Mouse (Mus musculus): ENCODE measurements at regions not wholly inside any gene's neighbourhood (a gene's known extent, or its start where the extent isn't known, plus 50 kb on each side); places are given as distances from the start of the nearest gene placed in this dataset.

- DNase-seq = no peak
Observed at GRCm38 (mm10) chr3:52158788-52159260, 53.9 kb upstream of the Maml3 start.

GRCm38 (mm10) chr3:52161688-52162087, 56.8 kb upstream of the Maml3 start:
- no peak for DNase-seq

DNA sequence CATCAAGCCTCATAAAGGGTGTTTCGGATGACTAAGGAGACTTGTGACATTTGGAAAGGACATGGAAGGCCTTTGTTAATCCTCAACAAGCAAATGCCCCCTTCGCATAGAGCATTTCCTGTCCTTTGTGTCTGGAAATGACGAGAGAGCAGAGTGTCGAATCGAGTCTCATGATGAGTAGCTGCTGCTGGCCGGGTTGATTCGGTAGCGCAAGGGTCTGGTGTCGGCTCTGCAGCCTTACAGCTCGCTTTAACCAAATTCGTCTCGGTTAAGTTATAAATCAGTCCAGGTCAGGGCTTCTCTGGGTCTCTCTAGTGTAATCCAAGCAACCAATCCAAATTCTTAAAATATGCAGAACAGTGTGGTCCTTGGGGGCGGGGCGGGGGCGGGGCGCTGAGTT, 59.1 kb upstream of the Maml3 start:
- no peak for DNase-seq

DNA sequence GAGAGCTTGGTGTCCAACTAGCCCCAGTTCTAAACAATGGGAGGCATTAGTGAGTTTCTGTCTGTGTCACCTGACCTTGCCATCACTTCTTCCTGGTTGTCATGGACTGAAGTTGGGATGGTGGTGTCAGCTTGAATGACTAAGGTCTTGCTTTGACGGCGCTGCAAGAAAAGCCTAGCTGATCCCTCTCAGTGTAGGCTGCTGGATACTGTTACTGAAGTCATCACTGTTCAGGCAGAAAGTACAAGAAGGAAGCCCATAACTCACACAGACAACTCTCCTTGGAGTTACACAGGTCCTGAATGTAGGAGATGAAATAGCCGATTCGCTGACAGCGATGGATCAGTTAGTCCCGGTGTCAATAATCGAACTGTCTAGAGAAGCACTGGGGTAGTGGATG, 62.5 kb upstream of the Maml3 start:
- DNase-seq = no peak

DNA sequence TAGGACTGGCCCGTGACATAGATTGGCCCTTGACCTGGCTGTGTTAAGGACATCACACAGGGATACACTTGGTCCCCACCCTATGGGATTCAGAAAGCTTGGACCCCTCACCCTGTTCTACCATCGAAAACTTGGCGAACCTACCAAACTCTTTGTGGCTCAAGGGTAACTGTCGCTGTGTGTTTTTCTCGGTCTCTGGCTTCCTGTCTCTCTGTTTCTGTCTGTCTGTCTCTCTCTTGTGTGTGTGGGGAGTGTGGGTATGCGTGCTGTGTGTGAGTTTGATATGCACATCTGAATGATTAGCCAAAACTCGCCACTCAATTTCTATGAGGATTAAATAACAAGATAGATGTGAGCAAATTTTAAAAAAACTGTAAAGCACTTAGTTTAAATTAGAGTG, 66.0 kb upstream of the Maml3 start:
- no peak for DNase-seq

DNA sequence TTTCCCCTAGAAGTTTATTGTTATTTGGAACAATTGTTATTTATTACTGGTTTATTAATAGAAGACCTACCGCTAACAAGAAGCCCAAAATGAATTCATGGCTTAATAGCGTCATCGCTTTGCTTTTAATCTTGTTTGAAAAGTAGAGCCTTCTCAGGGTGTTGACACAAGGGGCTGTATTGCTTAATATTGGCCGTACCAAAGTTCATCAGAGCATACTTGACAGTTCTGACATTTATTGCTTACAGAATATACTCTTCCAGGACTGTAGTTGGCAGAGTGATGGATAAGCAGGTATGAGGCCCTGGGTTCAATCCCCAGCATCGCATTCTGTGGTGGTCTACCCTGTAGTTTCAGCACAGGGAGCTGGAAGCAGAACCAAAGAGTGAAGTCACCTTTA, 66.4 kb upstream of the Maml3 start:
- DNase-seq = no peak

DNA sequence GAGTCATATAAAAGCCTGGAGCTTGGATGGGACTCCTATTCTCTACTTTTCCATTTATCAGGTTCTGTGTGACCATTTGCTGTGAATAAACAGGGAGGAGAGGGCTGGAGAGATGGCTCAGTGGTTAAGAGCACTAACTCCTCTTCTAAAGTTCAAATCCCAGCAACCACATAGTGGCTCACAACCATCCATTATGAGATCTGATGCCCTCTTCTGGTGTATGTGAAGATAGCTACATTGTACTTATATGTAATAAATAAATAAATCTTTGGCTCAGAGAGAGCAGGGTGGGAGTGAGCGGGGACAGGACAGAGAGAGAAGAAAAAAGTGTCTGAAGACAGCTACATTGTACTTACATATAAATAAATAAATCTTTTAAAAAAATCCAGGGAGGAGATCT, 68.6 kb upstream of the Maml3 start:
- no peak for DNase-seq

DNA sequence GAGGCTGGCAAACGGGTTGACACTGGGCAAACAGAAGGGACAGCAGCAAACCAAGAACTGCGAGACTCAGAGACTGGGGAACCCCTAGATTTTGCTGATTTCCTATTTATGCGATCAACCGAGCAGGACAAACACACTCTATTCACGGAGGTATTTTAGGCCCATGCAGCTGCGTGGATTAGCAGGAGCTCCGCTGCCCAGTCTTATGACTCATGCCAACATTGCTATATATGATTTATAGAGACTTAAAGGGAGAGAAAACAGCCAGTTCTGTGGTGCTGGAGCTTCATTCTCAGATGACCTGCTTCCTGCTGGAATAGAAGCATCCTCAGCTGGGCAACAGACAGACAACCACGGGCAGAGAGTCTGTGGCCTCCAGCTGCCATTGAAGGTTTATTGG, 71.2 kb upstream of the Maml3 start:
- no peak for DNase-seq

DNA sequence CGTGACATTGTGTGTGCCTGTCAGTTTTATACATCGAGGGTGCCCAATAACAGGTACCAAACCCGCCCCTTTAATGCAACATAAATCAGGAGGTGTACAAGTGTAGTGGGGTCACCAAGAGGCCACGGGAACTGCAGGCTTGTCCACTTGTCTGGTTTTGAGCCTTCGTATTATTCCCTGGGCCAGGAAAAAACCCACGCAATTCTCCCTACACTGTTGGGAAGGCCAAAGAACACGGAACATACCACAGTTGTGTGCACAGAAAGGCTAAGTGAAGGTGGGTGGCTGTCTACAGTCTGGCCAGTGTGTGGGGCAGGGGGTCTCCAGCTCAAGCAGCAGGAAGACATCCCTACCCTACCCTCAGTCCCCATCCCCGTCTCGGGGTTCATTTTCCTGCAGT, 74.0 kb upstream of the Maml3 start:
- DNase-seq = no peak

DNA sequence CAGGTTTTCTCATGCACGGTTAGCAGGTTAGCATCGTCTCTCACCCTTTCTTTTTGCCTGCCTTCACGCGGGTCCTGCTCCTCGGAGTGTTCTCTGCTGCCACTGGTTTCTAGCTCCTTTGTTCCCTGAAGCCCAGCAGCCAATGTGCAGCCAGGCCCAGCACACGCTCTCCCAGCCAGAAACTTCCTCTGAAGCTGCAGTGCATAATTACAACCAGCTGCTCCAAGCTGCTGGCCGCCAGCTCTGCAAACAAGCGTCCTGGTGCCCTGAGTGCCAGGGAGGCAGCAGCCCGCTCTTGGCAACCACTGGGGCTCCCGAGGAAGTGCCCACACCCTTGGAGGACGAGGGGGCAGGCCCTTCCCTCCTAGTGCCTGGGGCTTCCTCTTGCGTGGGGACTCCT, 74.8 kb upstream of the Maml3 start:
- peak; percentile 64 for DNase-seq

- no peak for DNase-seq
Observed at GRCm38 (mm10) chr3:52180306-52180705, 75.4 kb upstream of the Maml3 start.

DNA sequence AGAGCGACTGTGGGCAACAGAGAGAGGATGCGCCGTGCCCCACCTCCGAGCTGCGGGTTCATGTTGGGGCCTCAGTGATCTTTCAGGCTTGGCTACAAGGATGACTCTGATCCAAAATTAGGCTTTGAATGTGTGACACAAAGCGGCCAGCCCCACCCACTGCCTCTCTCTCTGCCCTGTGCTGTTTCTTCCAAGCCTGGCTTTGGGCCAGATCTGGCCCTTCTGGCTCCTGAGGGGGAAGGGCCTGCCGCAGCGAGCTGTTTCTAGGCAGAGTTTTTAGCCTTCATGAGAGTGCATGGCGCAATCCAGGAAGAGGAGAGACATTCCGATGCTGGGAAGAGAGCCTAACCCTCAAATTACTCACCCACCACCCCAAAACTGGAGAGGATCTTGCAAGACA, 75.9 kb upstream of the Maml3 start:
- DNase-seq = no peak

- DNase-seq = no peak
Observed at GRCm38 (mm10) chr3:52181326-52182101, 76.6 kb upstream of the Maml3 start.

GRCm38 (mm10) chr3:52184241-52184640, 79.4 kb upstream of the Maml3 start:
- DNase-seq = no peak

- no peak for DNase-seq
Observed at GRCm38 (mm10) chr3:52185351-52185750, 80.5 kb upstream of the Maml3 start.

DNA sequence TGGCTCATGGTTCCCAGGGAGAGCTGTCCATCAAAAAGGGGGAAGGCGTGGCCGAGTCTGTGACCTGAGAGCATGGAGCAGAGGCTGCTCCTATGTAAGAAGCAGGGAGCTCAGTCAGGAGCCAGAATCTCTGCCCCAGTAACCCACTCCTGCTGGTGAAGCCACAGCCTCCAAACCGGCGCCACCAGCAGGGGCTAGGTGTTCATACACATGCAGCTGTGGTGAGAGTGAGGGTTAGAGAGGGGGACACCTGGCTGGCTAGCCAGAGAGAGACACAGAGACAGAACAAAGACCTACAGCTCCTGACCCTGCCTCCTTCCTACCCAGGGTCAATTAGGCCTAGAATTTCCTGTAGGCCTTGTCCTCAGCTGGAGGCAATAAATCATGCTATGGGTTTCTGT, 80.7 kb upstream of the Foxo1 start:
- DNase-seq = peak; percentile 45

DNA sequence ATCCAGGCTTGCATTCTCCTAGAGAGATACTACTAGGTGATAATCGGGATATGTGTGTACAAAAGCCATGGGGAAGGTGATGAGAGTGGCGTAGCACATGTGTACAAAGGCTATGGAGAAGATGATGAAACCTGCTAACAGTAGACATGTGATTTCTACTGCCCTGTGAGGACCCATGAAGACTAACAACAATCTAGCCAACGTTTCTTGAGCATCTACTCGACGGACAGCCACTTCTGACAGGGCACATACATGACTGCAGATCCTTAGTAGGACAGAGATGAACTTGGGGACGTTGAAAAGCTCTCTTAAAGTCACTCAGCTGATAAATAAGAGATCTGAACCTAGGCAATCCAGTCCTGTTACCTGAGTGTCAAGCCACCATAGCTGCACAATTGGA, 79.8 kb upstream of the Foxo1 start:
- DNase-seq = no peak

DNA sequence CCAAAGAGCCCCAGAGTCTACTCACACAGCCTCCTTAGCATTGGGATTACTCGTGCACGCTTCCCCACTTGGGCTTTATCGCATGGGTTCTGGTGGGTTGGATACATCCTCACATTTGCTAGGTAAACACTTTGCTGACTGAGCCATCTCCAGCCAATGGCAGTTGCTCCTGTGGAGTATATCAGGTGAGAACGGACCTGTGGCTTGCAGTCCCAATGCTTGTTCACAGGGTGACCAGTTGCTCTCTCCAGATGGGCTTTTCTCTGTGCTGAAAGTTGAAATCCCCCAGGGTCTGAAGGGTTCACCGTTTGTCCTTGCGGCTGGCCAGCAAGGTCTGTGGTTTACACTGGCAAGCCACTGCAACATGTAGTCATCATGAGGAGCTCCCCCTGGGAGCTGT, 79.1 kb upstream of the Foxo1 start:
- no peak for DNase-seq

DNA sequence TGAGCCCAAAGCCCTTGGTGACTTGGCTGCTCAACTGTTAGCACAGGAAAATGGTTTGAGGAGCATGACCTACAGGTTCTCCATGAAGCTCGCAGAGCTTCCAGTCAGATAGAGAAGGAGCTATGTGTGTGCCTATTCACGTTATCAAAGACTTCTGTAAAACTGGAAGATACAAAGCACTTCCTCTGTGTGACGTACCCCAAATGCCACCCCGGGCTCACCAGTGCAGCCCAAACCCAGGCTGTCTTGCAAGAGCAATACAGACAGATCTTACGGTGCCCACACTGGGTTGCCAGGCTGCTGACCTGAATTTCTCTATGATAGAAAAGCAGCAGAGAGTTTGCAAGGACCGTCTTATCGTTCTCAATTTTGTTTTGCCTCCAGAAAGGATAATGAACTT, 78.1 kb upstream of the Foxo1 start:
- no peak for DNase-seq

- no peak for DNase-seq
Observed at GRCm38 (mm10) chr3:52193026-52193425, 75.1 kb upstream of the Foxo1 start.

DNA sequence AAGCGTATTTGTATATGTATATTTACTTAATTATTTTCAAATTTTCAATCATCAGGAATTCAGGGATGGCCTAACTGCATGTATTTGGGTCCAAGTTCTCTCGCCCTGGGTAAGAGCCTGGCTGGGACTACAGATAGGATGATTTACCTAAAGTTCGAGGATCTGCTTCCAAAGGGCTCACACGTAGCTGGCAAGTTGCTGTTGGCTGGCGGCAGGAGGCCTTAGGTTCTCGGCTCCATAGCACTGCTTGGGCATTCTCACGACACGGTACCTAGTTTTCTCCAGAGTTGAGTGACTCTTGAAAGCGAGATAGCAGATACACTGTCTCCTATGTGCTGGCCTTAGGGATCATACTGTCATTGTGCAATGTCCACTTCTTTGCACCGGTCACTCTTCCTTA, 73.9 kb upstream of the Foxo1 start:
- DNase-seq = no peak

DNA sequence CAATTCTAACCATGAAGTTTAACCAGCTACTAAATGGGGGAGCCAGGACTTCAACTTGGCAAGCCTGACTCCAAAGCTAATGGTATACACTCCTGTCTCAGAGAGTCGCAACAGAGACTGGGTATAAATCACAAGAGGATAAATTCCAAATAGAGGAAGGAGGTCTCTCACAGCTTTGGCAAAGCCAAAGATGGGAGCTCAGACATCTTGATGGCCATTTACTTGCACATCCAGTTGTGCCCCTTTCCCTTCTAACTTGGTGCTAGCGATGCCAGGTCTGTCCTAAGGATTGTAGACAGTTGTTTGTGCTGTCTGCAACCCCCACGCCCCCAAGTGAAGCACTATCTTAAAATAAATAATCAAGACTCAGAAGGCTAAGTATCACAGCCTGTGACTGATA, 72.7 kb upstream of the Foxo1 start:
- no peak for DNase-seq

DNA sequence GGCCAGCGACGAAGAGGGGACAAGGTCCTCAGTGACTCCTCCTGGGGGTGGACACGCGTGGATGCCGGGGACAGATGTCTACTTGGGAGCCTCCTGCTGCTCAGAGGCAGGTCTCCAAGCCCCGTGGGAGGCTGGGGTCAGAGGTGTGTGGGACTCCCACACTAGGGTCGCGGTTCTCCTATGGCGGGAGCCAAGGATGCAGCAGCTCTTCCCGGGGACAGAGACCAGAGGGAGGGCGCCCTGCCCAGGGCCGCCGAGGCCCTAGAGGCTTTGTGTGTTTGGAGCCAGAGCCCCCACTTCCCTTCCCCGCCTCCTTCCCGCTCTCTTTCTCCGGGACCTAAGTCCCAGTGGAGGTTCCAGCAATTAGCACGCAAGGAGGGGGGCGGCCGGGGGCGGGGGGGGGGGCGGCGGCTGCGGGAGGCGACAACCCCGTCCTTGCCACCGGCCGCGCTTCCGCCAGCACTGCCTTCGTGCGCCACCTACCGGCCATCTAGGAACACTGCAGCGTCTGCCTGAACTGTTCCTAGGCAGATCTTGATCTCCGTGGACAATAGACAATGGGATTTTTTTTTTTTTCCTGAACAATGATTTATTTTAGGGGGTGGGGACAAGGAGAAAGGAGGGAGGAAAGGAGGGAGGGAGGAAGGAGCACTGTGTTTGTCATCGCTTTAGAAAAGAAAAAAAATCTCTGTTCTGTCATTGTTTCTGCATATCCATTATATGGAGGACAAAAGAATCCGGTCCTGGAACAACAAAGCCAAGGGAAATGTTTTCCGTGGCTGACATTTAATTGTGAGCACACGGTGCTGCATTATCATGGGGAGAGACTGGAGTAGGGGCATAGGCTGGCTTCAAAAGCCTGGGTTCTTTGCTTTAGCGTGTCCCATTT, 71.8 kb upstream of the Foxo1 start:
- peak; percentile 88 for DNase-seq

GRCm38 (mm10) chr3:52196936-52197246, 71.2 kb upstream of the Foxo1 start:
- no peak for DNase-seq

Measured in thymus, postnatal 4 days (tissue).